ENCODE assay signal across 9 mouse cellular contexts in genomic region chr1:57205198-57205987, GRCm38 (mm10).
DNase-seq lines count a peak whose midpoint lies in the region; ATAC-seq and TF ChIP-seq lines count a peak whose summit lies in the region.
"Had no signal": no experiment of that assay in that cellular context is flagged by ENCODE, and none has a peak within 500 bp of the region (broad histone marks: within the 10 kb centered on the region; RNA-seq: fewer than 3 reads in every experiment).

No protein-coding gene starts in this region.

- WGBS in forebrain, postnatal 0 days: 7% methylated on average over 9 of the region's 9 CpGs
- WGBS in hindbrain, embryonic 11.5 days: 13% methylated on average over 9 of the region's 9 CpGs

- peaks cover 3% of the 10 kb centered on the region; the same call in 1 of the 2 replicates for H3K4me1 ChIP-seq in forebrain, postnatal 0 days (ENCODE audit: insufficient read depth)
- H3K4me1 ChIP-seq in hindbrain, embryonic 11.5 days (replicated peaks; ENCODE audit: control insufficient read depth, insufficient read depth, low read length): no peaks in the 10 kb centered on the region

- H3K4me2 ChIP-seq in forebrain, postnatal 0 days (ENCODE audit: low read depth): peak overlapping the region; percentile 14
- no peak overlapping the region for H3K4me2 ChIP-seq in hindbrain, embryonic 11.5 days (replicated peaks; ENCODE audit: low read depth, low read length)

- no peak overlapping the region for H3K4me3 ChIP-seq in forebrain, postnatal 0 days (ENCODE audit: low read depth, low read length)
- H3K4me3 ChIP-seq in hindbrain, embryonic 11.5 days (ENCODE audit: low read depth, low read length): no peak overlapping the region
- H3K4me3 ChIP-seq: megakaryocyte, embryonic 14.5 days had no signal

- H3K27ac ChIP-seq in forebrain, postnatal 0 days (ENCODE audit: low read depth, low read length): no peak overlapping the region
- H3K27ac ChIP-seq in hindbrain, embryonic 11.5 days (ENCODE audit: low read depth, low read length): no peak overlapping the region

- DNase-seq in NIH3T3 (ENCODE audit: low read depth): peak; percentile 82
- peak; percentile 53 to 63 for DNase-seq in cerebellum, adult 18-20 months
- DNase-seq in forebrain, postnatal 0 days: peak; percentile 93
- peak; percentile 86 for DNase-seq in hindbrain, embryonic 11.5 days (ENCODE audit: low spot score)
- DNase-seq in layer of hippocampus, adult 9-10 months (ENCODE audit: low spot score): peak; percentile 85
- DNase-seq in lung, postnatal 25 days (ENCODE audit: low spot score): peak; percentile 32
- DNase-seq in right cerebral cortex, adult 2 months (ENCODE audit: low spot score in 2 of 2): peak; percentile 82 to 84

- peak; percentile 86 for ATAC-seq in forebrain, postnatal 0 days
- peak; percentile 71 for ATAC-seq in hindbrain, embryonic 11.5 days (ENCODE audit: low FRiP score)
- no peak for ATAC-seq in monocyte, adult 5-6 weeks (replicated peaks; ENCODE audit: insufficient number of reproducible peaks, low FRiP score, low TSS enrichment, poor library complexity, severe bottlenecking)

- TF ChIP-seq CTCF in forebrain, postnatal 0 days (IDR thresholded peaks at IDR 0.05; ENCODE audit: low read depth): peak; percentile 89

- H3K27me3 ChIP-seq in forebrain, postnatal 0 days (ENCODE audit: insufficient read depth, low read length): no peaks in the 10 kb centered on the region
- no peaks in the 10 kb centered on the region for H3K27me3 ChIP-seq in hindbrain, embryonic 11.5 days (ENCODE audit: control insufficient read depth, insufficient read depth, low read length)

- no peaks in the 10 kb centered on the region for H3K36me3 ChIP-seq in forebrain, postnatal 0 days (ENCODE audit: insufficient read depth)
- no peaks in the 10 kb centered on the region for H3K36me3 ChIP-seq in hindbrain, embryonic 11.5 days (ENCODE audit: control insufficient read depth, insufficient read depth, low read length)

- H3K9ac ChIP-seq in forebrain, postnatal 0 days: no peak overlapping the region
- H3K9ac ChIP-seq in hindbrain, embryonic 11.5 days (ENCODE audit: low read depth, low read length): no peak overlapping the region

- no peaks in the 10 kb centered on the region for H3K9me3 ChIP-seq in forebrain, postnatal 0 days (ENCODE audit: low read length)
- no peaks in the 10 kb centered on the region for H3K9me3 ChIP-seq in hindbrain, embryonic 11.5 days (ENCODE audit: control insufficient read depth, low read length)
- H3K9me3 ChIP-seq: megakaryocyte, embryonic 14.5 days had no signal

Comparison
In these comparisons a context has a peak if more than half of its experiments do, and no peak if none do; other contexts are left out.
1. DNase-seq: peak in every context shown above with its lines; median percentile 93 in forebrain, postnatal 0 days; 86 in hindbrain, embryonic 11.5 days; 85 in layer of hippocampus, adult 9-10 months; 83 in right cerebral cortex, adult 2 months; 82 in NIH3T3; 58 in cerebellum, adult 18-20 months; 32 in lung, postnatal 25 days.